Mouse (Mus musculus) G1E (cell line): ENCODE data around the gene Pex14.

Experiments used
- CTCF ChIP-seq: IDR thresholded peaks from 2 replicates; pipeline ENCODE4 v1.5.1; 2012; ENCODE audit warnings: low read depth, low read length, inconsistent platforms, mixed read lengths
- POLR2AphosphoS5 ChIP-seq: IDR thresholded peaks from 2 replicates; pipeline ENCODE4 v1.6.1; 2012; ENCODE audit warnings: low read depth, low read length, inconsistent platforms; ENCODE audit not compliant: insufficient replicate concordance
- TAL1 ChIP-seq: conservative IDR thresholded peaks from 2 replicates; pipeline ENCODE4 v1.6.1; 2012; ENCODE audit warnings: low read depth, low read length, inconsistent platforms, mixed read lengths

DNA sequence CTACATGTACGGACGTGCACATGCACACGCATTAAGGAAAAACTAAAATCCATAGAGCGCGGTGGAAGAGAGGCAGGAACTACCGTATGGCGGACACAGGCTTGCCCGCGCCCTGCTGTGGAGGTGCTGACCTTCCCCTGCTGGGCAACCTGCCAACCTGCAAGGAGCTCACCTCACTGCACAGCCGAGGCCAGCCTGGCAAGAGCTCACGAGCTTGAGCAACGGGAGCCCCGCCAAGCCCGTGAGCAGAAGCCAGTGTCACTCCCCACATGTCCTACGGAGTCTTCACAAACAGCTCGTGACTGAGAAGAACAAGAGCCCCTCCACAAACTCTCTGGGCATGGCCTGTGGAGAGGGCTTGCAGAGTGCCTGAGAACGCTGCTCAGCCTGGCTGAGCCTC, 18.1 kb downstream of the Pex14 start:
- TF ChIP-seq CTCF: no peak
- no peak for TF ChIP-seq POLR2AphosphoS5
- TF ChIP-seq TAL1: no peak
